Mouse (Mus musculus) liver, postnatal 0 days (tissue): ENCODE data around the gene Abcb5.

Experiments used
- CTCF ChIP-seq: sonication (generic); IDR thresholded peaks from 2 replicates; pipeline ENCODE4 v1.5.1; 2016; ENCODE audit warnings: antibody characterized with exemption, low read depth
- EP300 ChIP-seq: IDR thresholded peaks from 2 replicates; pipeline ENCODE4 v1.6.1; 2016; ENCODE audit warnings: antibody characterized with exemption, low read depth, mild to moderate bottlenecking

- no peak for TF ChIP-seq EP300
- no peak for TF ChIP-seq CTCF
Measured at GRCm38 (mm10) chr12:118836411-118837341, 129.5 kb downstream of the Abcb5 start.
